Mouse (Mus musculus) CH12.LX (cell line): ENCODE data around the gene Sipa1l3.

Experiments
- BHLHE40 ChIP-seq: IDR thresholded peaks from 2 replicates; pipeline ENCODE4 v1.6.1; 2011; ENCODE audit warnings: mild to moderate bottlenecking, low read depth, low read length, improper control_type of control experiment
- CTCF ChIP-seq, 2 experiments: IDR thresholded peaks in 1 of 2; conservative IDR thresholded peaks in 1 of 2; 2 replicates each; pipeline ENCODE4 v1.5.1; 2011 to 2012; ENCODE audit warnings: low read depth in 2 of 2, low read length in 2 of 2, improper control_type of control experiment in 1 of 2, inconsistent platforms in 1 of 2, mild to moderate bottlenecking in 1 of 2, moderate library complexity in 1 of 2
- UBTF ChIP-seq: IDR thresholded peaks from 2 replicates; pipeline ENCODE4 v1.6.1; 2012; ENCODE audit warnings: low read depth, mild to moderate bottlenecking, inconsistent platforms, low read length, improper control_type of control experiment, moderate library complexity

DNA sequence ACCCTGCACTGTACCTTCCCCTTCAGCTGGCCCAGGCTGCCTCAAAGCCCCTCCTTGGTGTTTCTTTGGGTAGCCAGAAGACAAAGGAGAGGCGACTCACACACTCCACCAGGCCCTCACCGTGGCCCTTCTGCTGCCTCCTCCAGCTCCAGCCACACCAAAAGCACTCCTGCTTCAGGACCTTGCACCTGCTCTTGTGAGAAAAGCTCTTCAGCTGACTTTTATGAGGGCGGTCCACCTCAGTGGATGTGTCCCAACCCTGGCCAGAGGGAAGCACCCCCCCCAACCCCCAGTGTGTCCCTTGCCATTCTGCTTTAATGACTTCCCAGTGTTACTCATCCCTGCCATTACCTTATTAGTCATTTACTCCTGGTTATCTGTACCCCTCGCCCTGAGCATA lies 22.6 kb downstream of the Sipa1l3 start:
- TF ChIP-seq UBTF (no peak), CTCF (conservative IDR thresholded peaks at IDR 0.05 in 1 of 2, IDR thresholded peaks at IDR 0.05 in 1 of 2; ENCODE audit: low read depth in 2 of 2, low read length in 2 of 2) (no peak), BHLHE40 (no peak)
